Mouse (Mus musculus): ENCODE results near the gene Nckap5. TPM values are rescaled to one million over a fixed set of nuclear protein-coding genes. Genes with fewer than 3 reads are reported as not detected.

Nckap5 gene
- polyA plus RNA-seq, 1 experiment from 2014 or later = 3.2 TPM

DNA sequence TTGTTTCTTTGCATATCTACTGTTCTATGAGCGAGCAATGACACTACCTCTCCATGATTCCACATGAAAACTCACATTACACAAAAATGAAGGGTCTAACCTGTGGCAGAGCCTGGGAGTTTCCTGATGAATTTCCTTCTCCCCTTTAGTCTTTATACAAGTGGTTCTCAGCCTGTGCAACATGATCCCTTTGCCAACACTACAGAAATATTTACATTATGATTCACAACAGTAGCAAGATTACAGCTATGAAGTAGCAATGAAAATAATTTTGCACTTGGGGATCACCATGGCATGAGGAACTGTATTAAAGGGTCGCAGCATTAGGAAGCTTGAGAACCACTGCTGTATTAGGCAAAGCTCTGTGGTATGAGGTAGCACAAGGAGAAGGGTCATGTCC is 191.1 kb downstream of the Nckap5 start:
- H3K9me3 ChIP-seq (ENCODE audit: control insufficient read depth, low read length) = no peaks in the 10 kb centered on the region
- H3K4me1 ChIP-seq (ENCODE audit: control insufficient read depth, insufficient read depth, low read length) = no peaks in the 10 kb centered on the region
- H3K27me3 ChIP-seq (ENCODE audit: control insufficient read depth, insufficient read depth, low read length) = no peaks in the 10 kb centered on the region
- no peak overlapping the region for H3K4me3 ChIP-seq (ENCODE audit: low read length)
- H3K36me3 ChIP-seq (ENCODE audit: control insufficient read depth, insufficient read depth, low read length) = no peaks in the 10 kb centered on the region
- H3K27ac ChIP-seq (ENCODE audit: low read depth, low read length) = no peak overlapping the region
- ATAC-seq (ENCODE audit: low FRiP score, low TSS enrichment) = no peak
- no peak overlapping the region for H3K9ac ChIP-seq (ENCODE audit: low read depth, low read length)
- no peak overlapping the region for H3K4me2 ChIP-seq (replicated peaks; ENCODE audit: low read depth, low read length)
- 91% methylated on average over 2 of the region's 2 CpGs for WGBS

- no peaks in the 10 kb centered on the region for H3K27me3 ChIP-seq (ENCODE audit: control insufficient read depth, insufficient read depth, low read length)
- no peak overlapping the region for H3K27ac ChIP-seq (ENCODE audit: low read depth, low read length)
- no peaks in the 10 kb centered on the region for H3K36me3 ChIP-seq (ENCODE audit: control insufficient read depth, insufficient read depth, low read length)
- H3K9ac ChIP-seq (ENCODE audit: low read depth, low read length) = no peak overlapping the region
- H3K4me3 ChIP-seq (ENCODE audit: low read length) = no peak overlapping the region
- H3K4me1 ChIP-seq (ENCODE audit: control insufficient read depth, insufficient read depth, low read length) = no peaks in the 10 kb centered on the region
- H3K4me2 ChIP-seq (replicated peaks; ENCODE audit: low read depth, low read length) = no peak overlapping the region
- ATAC-seq (ENCODE audit: low FRiP score, low TSS enrichment) = no peak
- no peaks in the 10 kb centered on the region for H3K9me3 ChIP-seq (ENCODE audit: control insufficient read depth, low read length)
- 100% methylated on average over 1 of the region's 1 CpGs for WGBS
These were observed 193.1 kb downstream of the Nckap5 start for GRCm38 (mm10) chr1:126637515-126637914.

DNA sequence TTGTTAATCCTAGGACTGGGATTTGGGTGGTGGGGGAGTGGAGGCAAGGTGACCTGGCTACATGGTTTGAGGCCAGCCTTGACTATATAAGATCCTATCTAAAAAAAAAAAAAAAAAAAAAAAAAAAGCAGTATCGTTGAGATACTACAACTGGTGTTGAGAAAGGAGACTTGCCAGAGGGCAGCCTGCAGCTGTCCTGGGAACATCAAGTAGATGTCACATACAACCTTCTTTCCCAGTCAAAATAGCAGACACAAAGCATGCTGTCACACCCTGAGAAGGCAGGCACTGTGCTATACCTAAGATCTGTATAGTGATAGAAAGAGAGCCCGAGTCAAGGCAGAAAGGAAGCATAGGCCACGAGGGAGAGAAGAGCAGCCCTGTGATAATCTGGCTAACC is 204.4 kb downstream of the Nckap5 start:
- Histone ChIP-seq H3K4me3 (ENCODE audit: low read length) (no peak overlapping the region), H3K4me1 (ENCODE audit: control insufficient read depth, insufficient read depth, low read length) (no peaks in the 10 kb centered on the region), H3K27ac (ENCODE audit: low read depth, low read length) (no peak overlapping the region), H3K9ac (ENCODE audit: low read depth, low read length) (no peak overlapping the region), H3K9me3 (ENCODE audit: control insufficient read depth, low read length) (no peaks in the 10 kb centered on the region), H3K27me3 (ENCODE audit: control insufficient read depth, insufficient read depth, low read length) (no peaks in the 10 kb centered on the region), H3K36me3 (ENCODE audit: control insufficient read depth, insufficient read depth, low read length) (no peaks in the 10 kb centered on the region), H3K4me2 (replicated peaks; ENCODE audit: low read depth, low read length) (no peak overlapping the region)
- 71% methylated on average over 3 of the region's 3 CpGs for WGBS
- ATAC-seq (ENCODE audit: low FRiP score, low TSS enrichment) = no peak

DNA sequence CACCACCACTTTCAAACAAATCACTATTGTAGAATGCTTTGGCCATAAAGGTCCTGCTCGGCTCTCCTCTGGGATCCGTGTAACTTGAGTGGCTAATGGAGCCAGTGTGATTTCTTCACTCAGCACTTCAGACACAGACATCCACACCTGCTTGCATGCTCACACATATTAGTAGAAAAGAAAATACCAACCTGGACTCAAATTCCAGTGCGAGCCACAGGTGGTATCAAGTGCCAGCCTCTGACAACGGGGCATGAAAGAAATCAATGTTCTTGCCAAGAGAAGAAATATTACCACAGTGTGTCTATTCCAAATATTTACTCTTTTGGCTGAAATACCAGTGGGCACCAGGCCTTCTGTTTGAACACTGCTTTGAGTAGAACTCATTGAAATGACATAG is 208.6 kb downstream of the Nckap5 start:
- no peak for ATAC-seq (ENCODE audit: low FRiP score, low TSS enrichment)
- no peak overlapping the region for H3K4me3 ChIP-seq (ENCODE audit: low read length)
- no peak overlapping the region for H3K9ac ChIP-seq (ENCODE audit: low read depth, low read length)
- no peak overlapping the region for H3K4me2 ChIP-seq (replicated peaks; ENCODE audit: low read depth, low read length)
- H3K36me3 ChIP-seq (ENCODE audit: control insufficient read depth, insufficient read depth, low read length) = no peaks in the 10 kb centered on the region
- no peak overlapping the region for H3K27ac ChIP-seq (ENCODE audit: low read depth, low read length)
- no peaks in the 10 kb centered on the region for H3K27me3 ChIP-seq (ENCODE audit: control insufficient read depth, insufficient read depth, low read length)
- H3K9me3 ChIP-seq (ENCODE audit: control insufficient read depth, low read length) = no peaks in the 10 kb centered on the region
- 58% methylated on average over 4 of the region's 4 CpGs for WGBS
- H3K4me1 ChIP-seq (ENCODE audit: control insufficient read depth, insufficient read depth, low read length) = peaks cover 9% of the 10 kb centered on the region; the same call in 1 of the 2 replicates

GRCm38 (mm10) chr1:126617464-126618041 is 213.0 kb downstream of the Nckap5 start:
- peaks cover 13% of the 10 kb centered on the region; the same call in 1 of the 2 replicates for H3K4me1 ChIP-seq (ENCODE audit: control insufficient read depth, insufficient read depth, low read length)
- no peak overlapping the region for H3K4me3 ChIP-seq (ENCODE audit: low read length)
- H3K36me3 ChIP-seq (ENCODE audit: control insufficient read depth, insufficient read depth, low read length) = no peaks in the 10 kb centered on the region
- H3K9ac ChIP-seq (ENCODE audit: low read depth, low read length) = no peak overlapping the region
- no peaks in the 10 kb centered on the region for H3K27me3 ChIP-seq (ENCODE audit: control insufficient read depth, insufficient read depth, low read length)
- H3K9me3 ChIP-seq (ENCODE audit: control insufficient read depth, low read length) = no peaks in the 10 kb centered on the region
- no peak overlapping the region for H3K27ac ChIP-seq (ENCODE audit: low read depth, low read length)
- ATAC-seq (ENCODE audit: low FRiP score, low TSS enrichment) = no peak
- WGBS = 71% methylated on average over 9 of the region's 9 CpGs
- no peak overlapping the region for H3K4me2 ChIP-seq (replicated peaks; ENCODE audit: low read depth, low read length)

- H3K27me3 ChIP-seq (ENCODE audit: control insufficient read depth, insufficient read depth, low read length) = no peaks in the 10 kb centered on the region
- 0 out of 2 replicates have a peak, but pooled peaks have one; percentile 60 for ATAC-seq (ENCODE audit: low FRiP score, low TSS enrichment)
- no peak overlapping the region for H3K4me2 ChIP-seq (replicated peaks; ENCODE audit: low read depth, low read length)
- H3K4me3 ChIP-seq (ENCODE audit: low read length) = no peak overlapping the region
- H3K9ac ChIP-seq (ENCODE audit: low read depth, low read length) = no peak overlapping the region
- peaks cover 13% of the 10 kb centered on the region; the same call in 1 of the 2 replicates for H3K4me1 ChIP-seq (ENCODE audit: control insufficient read depth, insufficient read depth, low read length)
- no peaks in the 10 kb centered on the region for H3K36me3 ChIP-seq (ENCODE audit: control insufficient read depth, insufficient read depth, low read length)
- H3K9me3 ChIP-seq (ENCODE audit: control insufficient read depth, low read length) = no peaks in the 10 kb centered on the region
- no peak overlapping the region for H3K27ac ChIP-seq (ENCODE audit: low read depth, low read length)
- 19% methylated on average over 5 of the region's 5 CpGs for WGBS
These were observed 213.6 kb downstream of the Nckap5 start for GRCm38 (mm10) chr1:126616964-126617363.

GRCm38 (mm10) chr1:126612916-126613315 is 217.7 kb downstream of the Nckap5 start:
- no peaks in the 10 kb centered on the region for H3K36me3 ChIP-seq (ENCODE audit: control insufficient read depth, insufficient read depth, low read length)
- no peak overlapping the region for H3K4me2 ChIP-seq (replicated peaks; ENCODE audit: low read depth, low read length)
- H3K4me1 ChIP-seq (ENCODE audit: control insufficient read depth, insufficient read depth, low read length) = peaks cover 13% of the 10 kb centered on the region; the same call in 1 of the 2 replicates
- no peak overlapping the region for H3K4me3 ChIP-seq (ENCODE audit: low read length)
- H3K9ac ChIP-seq (ENCODE audit: low read depth, low read length) = no peak overlapping the region
- no peaks in the 10 kb centered on the region for H3K27me3 ChIP-seq (ENCODE audit: control insufficient read depth, insufficient read depth, low read length)
- H3K9me3 ChIP-seq (ENCODE audit: control insufficient read depth, low read length) = no peaks in the 10 kb centered on the region
- no peak overlapping the region for H3K27ac ChIP-seq (ENCODE audit: low read depth, low read length)
- 83% methylated on average over 4 of the region's 4 CpGs for WGBS
- ATAC-seq (ENCODE audit: low FRiP score, low TSS enrichment) = no peak

DNA sequence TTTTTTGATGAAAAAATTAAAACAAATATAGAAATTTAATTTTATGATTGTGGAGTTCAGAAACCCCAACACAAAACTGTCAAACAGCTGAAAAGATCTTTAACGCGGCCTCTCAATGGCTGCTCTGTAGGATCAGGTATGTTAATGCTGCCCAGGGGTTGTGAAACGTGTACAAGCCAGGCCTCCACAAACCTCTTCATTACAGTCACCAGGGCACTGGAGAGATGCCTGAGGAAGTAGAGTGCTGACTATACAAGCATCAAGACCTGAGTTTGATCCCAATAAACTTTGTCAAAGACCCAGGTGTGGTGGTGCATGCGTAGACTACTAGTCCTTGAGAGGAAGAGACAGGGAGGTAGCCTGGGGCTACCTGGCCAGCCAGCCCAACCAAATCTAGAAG is 222.0 kb downstream of the Nckap5 start:
- 87% methylated on average over 4 of the region's 4 CpGs for WGBS
- Histone ChIP-seq H3K27ac (ENCODE audit: low read depth, low read length) (no peak overlapping the region), H3K27me3 (ENCODE audit: control insufficient read depth, insufficient read depth, low read length) (no peaks in the 10 kb centered on the region), H3K9me3 (ENCODE audit: control insufficient read depth, low read length) (no peaks in the 10 kb centered on the region), H3K9ac (ENCODE audit: low read depth, low read length) (no peak overlapping the region), H3K36me3 (ENCODE audit: control insufficient read depth, insufficient read depth, low read length) (no peaks in the 10 kb centered on the region), H3K4me3 (ENCODE audit: low read length) (no peak overlapping the region), H3K4me2 (replicated peaks; ENCODE audit: low read depth, low read length) (no peak overlapping the region), H3K4me1 (ENCODE audit: control insufficient read depth, insufficient read depth, low read length) (no peaks in the 10 kb centered on the region)
- no peak for ATAC-seq (ENCODE audit: low FRiP score, low TSS enrichment)

DNA sequence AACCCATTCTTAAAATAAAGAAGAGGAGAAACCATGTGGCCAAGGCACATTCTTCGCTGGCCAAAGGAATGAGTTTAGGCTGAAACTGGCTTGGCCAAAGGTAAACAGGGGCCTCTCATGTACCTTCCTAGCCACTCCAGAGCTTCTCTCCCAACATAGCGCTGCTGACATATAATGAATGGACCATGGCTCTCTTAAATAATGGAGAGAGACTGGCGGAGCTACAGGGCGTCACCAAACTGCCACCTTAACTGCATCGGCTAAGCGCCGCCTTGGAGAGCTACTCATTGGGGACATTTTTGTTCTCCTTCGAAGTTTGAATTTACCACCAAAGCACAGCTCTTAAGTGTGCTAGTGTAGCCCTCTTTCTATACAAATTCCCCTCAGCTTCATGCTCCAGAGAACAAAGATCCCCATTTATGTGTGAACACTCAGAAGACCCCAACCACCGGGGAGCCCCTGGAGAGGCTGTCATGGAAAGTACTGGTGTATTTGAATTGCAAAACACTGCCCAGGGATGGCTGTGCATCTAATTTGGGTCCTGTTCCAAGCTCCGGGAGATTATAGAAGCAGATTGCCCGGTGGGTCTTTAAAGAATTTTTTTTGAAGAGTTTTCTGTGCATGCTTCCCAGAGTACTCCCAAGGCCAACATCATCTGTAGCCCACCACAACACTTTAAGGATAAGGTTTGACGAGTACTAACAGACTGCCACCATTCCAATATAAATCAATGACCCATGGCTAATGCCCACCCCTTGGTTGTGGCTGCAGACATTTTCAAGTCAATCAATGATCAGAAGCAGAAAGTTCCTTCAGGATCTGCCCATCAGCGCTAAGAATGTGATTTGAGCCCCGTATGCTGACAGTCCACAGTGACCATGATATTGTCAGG is 224.2 kb downstream of the Nckap5 start:
- Histone ChIP-seq H3K27me3 (ENCODE audit: control insufficient read depth, insufficient read depth, low read length) (no peaks in the 10 kb centered on the region), H3K36me3 (ENCODE audit: control insufficient read depth, insufficient read depth, low read length) (no peaks in the 10 kb centered on the region), H3K9me3 (ENCODE audit: control insufficient read depth, low read length) (no peaks in the 10 kb centered on the region), H3K4me1 (ENCODE audit: control insufficient read depth, insufficient read depth, low read length) (no peaks in the 10 kb centered on the region), H3K4me3 (ENCODE audit: low read length) (no peak overlapping the region), H3K9ac (ENCODE audit: low read depth, low read length) (no peak overlapping the region), H3K4me2 (replicated peaks; ENCODE audit: low read depth, low read length) (no peak overlapping the region), H3K27ac (ENCODE audit: low read depth, low read length) (no peak overlapping the region)
- ATAC-seq (ENCODE audit: low FRiP score, low TSS enrichment) = no peak
- WGBS = 80% methylated on average over 14 of the region's 14 CpGs

Measured in kidney, embryonic 14.5 days (tissue).